Mouse (Mus musculus) bone marrow macrophage, adult 2 months (primary cell): ENCODE results near the gene Gpr152.

ENCODE experiments used
- CTCF ChIP-seq: IDR thresholded peaks from 2 replicates; pipeline ENCODE4 v1.5.1; 2012; ENCODE audit warnings: low read depth, mild to moderate bottlenecking, low read length, moderate library complexity
- POLR2A ChIP-seq: IDR thresholded peaks from 2 replicates; pipeline ENCODE4 v1.6.1; 2012; ENCODE audit warnings: mild to moderate bottlenecking, low read depth, low read length, borderline replicate concordance

DNA sequence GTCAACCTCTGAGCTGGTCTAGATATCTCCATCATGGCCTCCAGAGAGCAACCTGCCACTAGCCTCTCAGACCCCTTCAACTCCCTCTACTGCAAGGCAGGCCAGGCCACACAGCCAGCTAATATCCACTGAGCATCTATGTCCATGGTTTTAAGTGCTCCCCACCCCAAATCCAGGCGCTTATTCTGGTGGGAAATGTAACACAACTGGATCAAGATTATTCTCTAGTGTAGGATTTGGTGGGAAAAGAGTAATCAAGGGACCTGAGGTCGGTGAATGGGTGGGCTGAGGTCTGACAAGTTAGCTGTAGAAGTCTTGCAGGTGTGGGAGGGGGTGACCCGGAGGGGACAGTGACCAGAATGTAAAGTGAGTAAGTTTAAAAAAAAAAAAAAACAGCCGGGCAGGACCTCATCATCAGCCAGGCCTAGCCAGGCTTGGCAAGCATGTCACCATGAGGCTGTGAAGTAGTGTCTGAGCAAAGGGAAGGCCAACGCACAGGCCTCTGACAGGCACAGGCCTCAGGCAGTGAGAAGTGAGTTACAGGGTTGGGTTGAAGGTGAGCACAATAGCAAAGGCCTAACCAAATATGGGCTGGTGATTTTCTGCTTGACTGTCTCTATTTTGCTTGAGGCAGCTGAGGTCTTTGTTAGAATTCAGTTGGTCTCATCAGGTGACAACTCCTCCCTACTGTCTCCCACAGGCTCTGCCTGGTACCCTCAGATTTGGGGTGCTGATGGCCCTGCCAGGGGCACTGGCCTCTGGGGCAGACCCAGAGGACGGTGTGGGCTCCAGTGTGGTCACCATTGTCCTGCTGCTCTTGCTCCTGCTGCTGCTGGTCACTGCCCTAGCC lies 15.9 kb downstream of the Gpr152 start:
- TF ChIP-seq POLR2A (no peak), CTCF (no peak)
